Comparison of ENCODE assay signal across 8 mouse cellular contexts in genomic region chr10:84439228-84439596, GRCm38 (mm10). TPM values are rescaled to one million over a fixed set of nuclear protein-coding genes. Genes with fewer than 3 reads are reported as not detected.
DNase-seq lines count a peak whose midpoint lies in the region; ATAC-seq and TF ChIP-seq lines count a peak whose summit lies in the region.

No protein-coding gene starts in this region.

- H3K9me3 ChIP-seq in CH12.LX (replicated peaks; ENCODE audit: low read length), result no peaks in the 10 kb centered on the region
- H3K9me3 ChIP-seq in embryonic facial prominence, embryonic 12.5 days, result no peaks in the 10 kb centered on the region
- no peaks in the 10 kb centered on the region for H3K9me3 ChIP-seq in hindbrain, embryonic 13.5 days
- no peaks in the 10 kb centered on the region for H3K9me3 ChIP-seq in midbrain, embryonic 15.5 days

- TF ChIP-seq EP300 in CH12.LX (IDR thresholded peaks at IDR 0.05; ENCODE audit: low read length), result no peak

- peaks cover 0 to 15% of the 10 kb centered on the region in 2 experiments for H3K36me3 ChIP-seq in CH12.LX (replicated peaks in 1 of 2; ENCODE audit: control insufficient read depth in 1 of 2, insufficient read depth in 1 of 2, low read length in 1 of 2)
- H3K36me3 ChIP-seq in embryonic facial prominence, embryonic 12.5 days, result no peaks in the 10 kb centered on the region
- H3K36me3 ChIP-seq in hindbrain, embryonic 13.5 days, result 0 out of 2 replicates have a peak, but pooled peaks cover 3% of the 10 kb centered on the region
- H3K36me3 ChIP-seq in midbrain, embryonic 15.5 days (replicated peaks), result no peaks in the 10 kb centered on the region

- no peaks in the 10 kb centered on the region for H3K27me3 ChIP-seq in CH12.LX (replicated peaks)
- no peaks in the 10 kb centered on the region for H3K27me3 ChIP-seq in embryonic facial prominence, embryonic 12.5 days
- no peaks in the 10 kb centered on the region for H3K27me3 ChIP-seq in hindbrain, embryonic 13.5 days
- H3K27me3 ChIP-seq in midbrain, embryonic 15.5 days (replicated peaks), result no peaks in the 10 kb centered on the region

- DNase-seq in gastrocnemius, postnatal 10 days, result peak; percentile 26
- DNase-seq in gastrocnemius, adult 18-20 months (ENCODE audit: low spot score), result no peak
- no peak for DNase-seq in CH12.LX (ENCODE audit: extremely low read depth)
- DNase-seq in adrenal gland, postnatal 25 days, result no peak

- peak overlapping the region; percentile 85 for H3K4me2 ChIP-seq in CH12.LX (ENCODE audit: insufficient read depth, low read depth, poor library complexity, severe bottlenecking)
- peak overlapping the region; percentile 77 for H3K4me2 ChIP-seq in embryonic facial prominence, embryonic 12.5 days (replicated peaks)
- peak overlapping the region; percentile 93 for H3K4me2 ChIP-seq in hindbrain, embryonic 13.5 days
- H3K4me2 ChIP-seq in midbrain, embryonic 15.5 days, result peak overlapping the region; percentile 81

- in situ Hi-C loops in CH12.LX (cut with MboI; ENCODE audit: low pct_ligation_motif_present, low pct_unique_long_range_greater_than_20kb, low sequenced_read_pairs), result no loop called here

- 7% methylated on average over 7 of the region's 7 CpGs for WGBS in embryonic facial prominence, embryonic 12.5 days
- 7% methylated on average over 7 of the region's 7 CpGs for WGBS in hindbrain, embryonic 13.5 days
- 6% methylated on average over 7 of the region's 7 CpGs for WGBS in midbrain, embryonic 15.5 days

- TF ChIP-seq RAD21 in CH12.LX (IDR thresholded peaks at IDR 0.05; ENCODE audit: low read depth, low read length), result no peak

- TF ChIP-seq POLR2A in CH12.LX (IDR thresholded peaks at IDR 0.05; ENCODE audit: low read depth, low read length), result no peak

- H3K9ac ChIP-seq in CH12.LX (ENCODE audit: insufficient read depth, low read depth), result no peak overlapping the region
- H3K9ac ChIP-seq in embryonic facial prominence, embryonic 12.5 days, result peak overlapping the region; percentile 99
- peak overlapping the region; percentile 100 for H3K9ac ChIP-seq in hindbrain, embryonic 13.5 days
- H3K9ac ChIP-seq in midbrain, embryonic 15.5 days, result peak overlapping the region; percentile 85

- no peak for ATAC-seq in embryonic facial prominence, embryonic 12.5 days (ENCODE audit: insufficient number of reproducible peaks, insufficient read depth, low FRiP score, low TSS enrichment)
- ATAC-seq in hindbrain, embryonic 13.5 days (ENCODE audit: low FRiP score), result no peak
- ATAC-seq in midbrain, embryonic 15.5 days (replicated peaks), result no peak
- no peak for ATAC-seq in monocyte, adult 5-6 weeks (replicated peaks; ENCODE audit: insufficient number of reproducible peaks, low FRiP score, low TSS enrichment, poor library complexity, severe bottlenecking)

- dilution Hi-C loops in CH12.LX (cut with MboI; ENCODE audit: extremely low pct_ligation_motif_present, extremely low pct_unique_long_range_greater_than_20kb, low sequenced_read_pairs), result no loop called here

- no peak for TF ChIP-seq CTCF in CH12.LX (conservative IDR thresholded peaks at IDR 0.05 in 1 of 2, IDR thresholded peaks at IDR 0.05 in 1 of 2; ENCODE audit: low read depth in 2 of 2, low read length in 2 of 2)

- H3K79me2 ChIP-seq in CH12.LX (replicated peaks; ENCODE audit: control insufficient read depth, extremely low read depth, insufficient read depth, poor library complexity, severe bottlenecking), result no peaks in the 10 kb centered on the region

- H3K4me3 ChIP-seq in CH12.LX (replicated peaks in 1 of 3; ENCODE audit: low read depth in 2 of 3, low read length in 2 of 3, poor library complexity in 1 of 3), result peak overlapping the region in 2 of 3 experiments; percentile 58 to 83
- peak overlapping the region; percentile 85 for H3K4me3 ChIP-seq in embryonic facial prominence, embryonic 12.5 days
- H3K4me3 ChIP-seq in hindbrain, embryonic 13.5 days, result peak overlapping the region; percentile 90
- H3K4me3 ChIP-seq in midbrain, embryonic 15.5 days, result peak overlapping the region; percentile 87

- peaks cover 9 to 58% of the 10 kb centered on the region in 2 experiments; a peak in 3 of 4 replicates for H3K4me1 ChIP-seq in CH12.LX (ENCODE audit: control insufficient read depth in 1 of 2, insufficient read depth in 2 of 2)
- H3K4me1 ChIP-seq in embryonic facial prominence, embryonic 12.5 days, result peaks cover 57% of the 10 kb centered on the region
- peaks cover 72% of the 10 kb centered on the region for H3K4me1 ChIP-seq in hindbrain, embryonic 13.5 days (replicated peaks)
- peaks cover 59% of the 10 kb centered on the region for H3K4me1 ChIP-seq in midbrain, embryonic 15.5 days

- H3K27ac ChIP-seq in CH12.LX (ENCODE audit: insufficient read depth, low read depth), result no peak overlapping the region
- peak overlapping the region; percentile 75; the same call in 1 of the 2 replicates for H3K27ac ChIP-seq in embryonic facial prominence, embryonic 12.5 days
- peak overlapping the region; percentile 99 for H3K27ac ChIP-seq in hindbrain, embryonic 13.5 days
- H3K27ac ChIP-seq in midbrain, embryonic 15.5 days, result 0 out of 2 replicates have a peak overlapping the region, but pooled peaks have one; percentile 16

TF ChIP-seq in CH12.LX, 34 proteins besides CTCF, POLR2A, EP300 and RAD21:
- TF ChIP-seq TBP (conservative IDR thresholded peaks at IDR 0.05; ENCODE audit: low read depth, low read length) (no peak), TCF12 (IDR thresholded peaks at IDR 0.05; ENCODE audit: low read depth, low read length) (no peak), UBTF (IDR thresholded peaks at IDR 0.05; ENCODE audit: low read depth, low read length) (no peak), SMC3 (IDR thresholded peaks at IDR 0.05; ENCODE audit: low read depth, low read length) (no peak), MAFK (IDR thresholded peaks at IDR 0.05; ENCODE audit: insufficient replicate concordance, low read length) (no peak), PAX5 (IDR thresholded peaks at IDR 0.05; ENCODE audit: low read length) (no peak), USF1 (IDR thresholded peaks at IDR 0.05; ENCODE audit: low read depth, low read length) (no peak)
TF ChIP-seq in CH12.LX: peak in this region for 0.

RNA-seq across cellular contexts. Expression of gene Nuak1, which starts 1.2 kb away (rescaled TPM):
- 10 to 100 TPM; 12.5 to 17.6 TPM for total RNA-seq in gastrocnemius, postnatal 10 days (2021)
- total RNA-seq in gastrocnemius, adult 18-20 months (2021), result 10 to 100 TPM; 25.0 to 28.4 TPM
- total RNA-seq in CH12.LX (2012; rRNA removed), result 1.2 TPM in 2 replicates
- total RNA-seq in CH12.LX (2014; rRNA removed), result 1.4 and 1.6 TPM in 2 replicates
- polyA plus RNA-seq in CH12.LX (2012; ENCODE audit: insufficient read length, low read depth), result 3.2 and 3.4 TPM in 2 replicates
- 3.5 and 3.8 TPM in 2 replicates for polyA plus RNA-seq in embryonic facial prominence, embryonic 12.5 days (2016; fragmentation: Nextera tagmentation; extraction: Ambion mirVana)
- 4.6 and 4.8 TPM in 2 replicates for polyA plus RNA-seq in hindbrain, embryonic 13.5 days (2015; fragmentation: Nextera tagmentation; extraction: Ambion mirVana)
- 5.0 and 6.4 TPM in 2 replicates for polyA plus RNA-seq in midbrain, embryonic 15.5 days (2015; fragmentation: Nextera tagmentation; extraction: Ambion mirVana)
- 0.29 to 0.48 TPM in 2 of 3 replicates, not detected in the other for total RNA-seq in monocyte, adult 5-6 weeks (2017)
- 6.8 and 7.8 TPM in 2 replicates for total RNA-seq in adrenal gland, postnatal 25 days (2021)
